Mouse (Mus musculus) kidney, embryonic 14.5 days (tissue): Measurements from ENCODE around the gene Myo1d. TPM values are rescaled to one million over a fixed set of nuclear protein-coding genes. Genes with fewer than 3 reads are reported as not detected.
"Not testable (repeated sequence)": the region's sequence is repeated elsewhere in the genome, so short reads cannot be mapped to it uniquely, and the experiment has no call there.

ENCODE experiments used
- ATAC-seq: fragments of 200-750 bp; cut with Nextera tagmentation; 2 replicates; pipeline ENCODE4 v1.8.0; 2017; ENCODE audit warnings: moderate number of reproducible peaks, mild to moderate bottlenecking, moderate TSS enrichment, moderate library complexity; ENCODE audit not compliant: low FRiP score, low TSS enrichment
- H3K27ac ChIP-seq: fragments of 300-500 bp; sonication (generic); 2 replicates; pipeline ENCODE4 v1.5.1; 2014; ENCODE audit warnings: low read depth, mild to moderate bottlenecking, low read length, moderate library complexity, mixed read lengths
- H3K27me3 ChIP-seq: fragments of 300-500 bp; sonication (generic); 2 replicates; pipeline ENCODE4 v1.6.1; 2014; ENCODE audit warnings: mild to moderate bottlenecking, low read length; ENCODE audit not compliant: control insufficient read depth, insufficient read depth
- H3K36me3 ChIP-seq: fragments of 300-500 bp; sonication (generic); 2 replicates; pipeline ENCODE4 v1.6.1; 2014; ENCODE audit warnings: low read length, mixed read lengths; ENCODE audit not compliant: control insufficient read depth, insufficient read depth
- H3K4me1 ChIP-seq: fragments of 300-500 bp; sonication (generic); 2 replicates; pipeline ENCODE4 v1.6.1; 2014; ENCODE audit warnings: low read length, mixed read lengths; ENCODE audit not compliant: control insufficient read depth, insufficient read depth
- H3K4me2 ChIP-seq: fragments of 300-500 bp; sonication (generic); replicated peaks from 2 replicates; pipeline ENCODE4 v1.6.1; 2014; ENCODE audit warnings: low read depth, mild to moderate bottlenecking, low read length
- H3K4me3 ChIP-seq: fragments of 300-500 bp; sonication (generic); 2 replicates; pipeline ENCODE4 v1.5.1; 2014; ENCODE audit warnings: mild to moderate bottlenecking, low read length
- H3K9ac ChIP-seq: fragments of 300-500 bp; sonication (generic); 2 replicates; pipeline ENCODE4 v1.6.1; 2014; ENCODE audit warnings: low read depth, mild to moderate bottlenecking, low read length, moderate library complexity
- H3K9me3 ChIP-seq: fragments of 300-500 bp; sonication (generic); 2 replicates; pipeline ENCODE4 v1.6.1; 2016; ENCODE audit warnings: low read length; ENCODE audit not compliant: control insufficient read depth
- WGBS: fragments of 180-500 bp; shearing (Covaris S2); extraction: QIAGEN DNeasy Blood & Tissue Kit; methylation state at CpG from one replicate; pipeline ENCODE4 v1.1.7; 2014; 5-methylcytosine and 5-hydroxymethylcytosine counted together
- polyA plus RNA-seq: library from polyadenylated mRNA; unstranded; fragments of >200 nt; fragmentation: Nextera tagmentation; extraction: Ambion mirVana; gene quantifications from 2 replicates; pipeline ENCODE4 v1.2.1, GENCODE M21; 2014

The Myo1d gene
- polyA plus RNA-seq, 1 experiment from 2014 or later = 16.0 TPM

DNA sequence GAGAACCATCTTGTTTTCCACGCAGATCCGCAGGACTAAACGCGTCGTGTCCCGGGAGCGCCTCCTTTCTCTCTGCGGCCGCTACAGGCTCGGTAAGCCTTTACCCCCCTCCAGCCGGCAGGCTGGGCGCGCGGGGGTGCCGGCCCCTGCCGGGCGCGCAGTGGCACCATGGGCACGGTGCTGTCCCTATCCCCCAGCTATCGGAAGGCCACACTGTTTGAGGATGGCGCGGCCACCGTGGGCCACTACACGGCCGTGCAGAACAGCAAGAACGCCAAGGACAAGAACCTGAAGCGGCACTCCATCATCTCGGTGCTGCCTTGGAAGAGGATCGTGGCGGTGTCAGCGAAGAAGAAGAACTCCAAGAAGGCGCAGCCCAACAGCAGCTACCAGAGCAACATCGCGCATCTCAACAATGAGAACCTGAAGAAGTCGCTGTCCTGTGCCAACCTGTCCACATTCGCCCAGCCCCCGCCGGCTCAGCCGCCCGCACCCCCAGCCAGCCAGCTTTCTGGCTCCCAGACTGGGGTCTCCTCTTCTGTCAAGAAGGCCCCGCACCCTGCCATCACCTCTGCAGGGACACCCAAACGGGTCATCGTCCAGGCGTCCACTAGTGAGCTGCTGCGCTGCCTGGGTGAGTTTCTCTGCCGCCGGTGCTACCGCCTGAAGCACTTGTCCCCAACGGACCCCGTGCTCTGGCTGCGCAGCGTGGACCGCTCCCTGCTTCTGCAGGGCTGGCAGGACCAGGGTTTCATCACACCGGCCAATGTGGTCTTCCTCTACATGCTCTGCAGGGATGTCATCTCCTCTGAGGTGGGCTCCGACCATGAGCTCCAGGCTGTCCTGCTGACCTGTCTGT lies 302.3 kb downstream of the Myo1d start:
- H3K4me3 ChIP-seq = peak overlapping the region; percentile 74
- no peaks in the 10 kb centered on the region for H3K27me3 ChIP-seq
- peak overlapping the region; percentile 73 for H3K9ac ChIP-seq
- no peaks in the 10 kb centered on the region for H3K9me3 ChIP-seq
- H3K4me2 ChIP-seq = peak overlapping the region; percentile 99
- peaks cover 12% of the 10 kb centered on the region; the same call in 1 of the 2 replicates for H3K36me3 ChIP-seq
- peak overlapping the region; percentile 67; the same call in 1 of the 2 replicates for H3K27ac ChIP-seq
- peaks cover 12% of the 10 kb centered on the region for H3K4me1 ChIP-seq
- 18% methylated on average over 53 of the region's 55 CpGs for WGBS
- peak; percentile 34 for ATAC-seq

DNA sequence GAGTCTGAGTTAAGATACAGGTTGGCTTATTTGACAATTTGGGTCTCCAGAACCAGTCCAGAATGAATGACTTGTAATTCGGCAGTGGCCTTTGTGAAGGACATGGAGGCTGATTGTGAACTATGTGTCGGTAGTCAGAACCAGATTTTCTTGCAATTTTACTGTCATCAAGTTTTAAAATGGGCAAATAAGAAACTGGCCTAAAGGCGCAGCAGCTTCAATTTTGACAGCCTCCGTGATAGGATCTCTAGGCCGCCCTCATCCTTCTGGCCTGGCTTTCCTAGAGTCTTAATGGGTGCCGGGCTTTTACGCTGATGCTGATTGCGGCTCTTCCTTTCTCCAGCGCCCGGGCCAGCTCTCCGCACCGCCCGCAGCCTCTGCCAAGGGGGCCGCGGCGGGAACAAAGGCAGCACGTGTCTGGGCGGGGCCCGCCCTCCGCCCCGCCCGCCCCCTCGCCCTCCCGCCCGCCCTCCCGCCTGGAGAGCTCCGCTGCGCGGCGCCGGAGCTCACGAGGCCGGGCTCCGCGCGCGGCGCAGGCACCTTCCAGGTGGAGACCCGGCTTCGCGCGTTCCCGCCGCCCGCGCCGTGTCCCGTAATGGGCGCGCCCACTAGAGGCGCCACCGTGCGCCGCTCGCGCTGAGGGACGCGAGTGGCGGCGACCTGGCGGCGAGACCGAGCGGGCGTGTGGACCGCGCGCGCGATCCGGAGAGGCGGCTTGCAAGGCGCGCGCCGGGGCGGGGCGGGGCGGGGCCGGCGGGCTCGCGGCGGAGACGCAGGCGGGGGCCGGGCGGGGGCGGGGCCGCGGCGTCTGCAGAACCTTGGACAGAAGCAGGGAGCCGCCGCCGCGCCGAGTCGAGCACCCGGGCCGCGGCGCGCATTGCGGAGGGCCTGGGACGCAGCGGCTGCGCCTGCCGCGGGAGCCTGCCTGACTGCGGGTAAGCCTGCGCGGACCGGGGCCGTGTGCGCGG lies 303.3 kb downstream of the Myo1d start, which contains the start of gene Cdk5r1:
Cdk5r1 (plus strand) TSS at position 802 of the 968 bp plus-strand sequence.
- peak within 1 kb of the TSS; percentile 99 for H3K4me2 ChIP-seq
- no peaks in the 10 kb centered on the region for H3K27me3 ChIP-seq
- under 1% methylated on average over 75 of the region's 116 CpGs for WGBS
- peak within 1 kb of the TSS; percentile 73 for H3K9ac ChIP-seq
- peaks cover 12% of the 10 kb centered on the region for H3K4me1 ChIP-seq
- H3K36me3 ChIP-seq = peaks cover 19% of the 10 kb centered on the region
- no peaks in the 10 kb centered on the region for H3K9me3 ChIP-seq
- ATAC-seq = peak; percentile 91
- peak within 1 kb of the TSS; percentile 77 for H3K27ac ChIP-seq
- peak within 1 kb of the TSS; percentile 74 for H3K4me3 ChIP-seq

DNA sequence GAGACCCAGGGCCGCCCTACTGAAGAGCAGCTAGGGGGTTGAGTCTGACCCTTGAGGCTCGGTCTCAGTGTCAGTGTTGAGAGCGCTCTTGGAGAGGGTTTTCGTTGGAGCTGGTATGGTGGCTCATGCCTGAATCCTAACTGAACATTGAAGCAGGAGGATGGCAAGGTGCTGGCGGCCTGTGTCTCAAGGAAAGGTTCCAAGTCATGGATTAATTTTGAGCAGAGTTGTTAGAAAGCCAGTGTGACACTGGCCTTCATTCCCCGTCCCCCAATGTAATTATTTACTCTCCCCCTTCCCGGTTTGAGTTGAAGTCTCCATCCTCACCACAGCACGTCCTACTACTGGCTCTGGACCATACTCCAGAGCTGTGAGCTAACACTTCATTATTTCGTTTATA lies 304.3 kb downstream of the Myo1d start:
- H3K9ac ChIP-seq = no peak overlapping the region
- no peak overlapping the region for H3K4me2 ChIP-seq
- H3K4me1 ChIP-seq = peaks cover 12% of the 10 kb centered on the region
- no peak overlapping the region for H3K27ac ChIP-seq
- no peaks in the 10 kb centered on the region for H3K9me3 ChIP-seq
- H3K4me3 ChIP-seq = no peak overlapping the region
- H3K27me3 ChIP-seq = no peaks in the 10 kb centered on the region
- peaks cover 21% of the 10 kb centered on the region for H3K36me3 ChIP-seq
- WGBS = 90% methylated on average over 9 of the region's 9 CpGs
- no peak for ATAC-seq

DNA sequence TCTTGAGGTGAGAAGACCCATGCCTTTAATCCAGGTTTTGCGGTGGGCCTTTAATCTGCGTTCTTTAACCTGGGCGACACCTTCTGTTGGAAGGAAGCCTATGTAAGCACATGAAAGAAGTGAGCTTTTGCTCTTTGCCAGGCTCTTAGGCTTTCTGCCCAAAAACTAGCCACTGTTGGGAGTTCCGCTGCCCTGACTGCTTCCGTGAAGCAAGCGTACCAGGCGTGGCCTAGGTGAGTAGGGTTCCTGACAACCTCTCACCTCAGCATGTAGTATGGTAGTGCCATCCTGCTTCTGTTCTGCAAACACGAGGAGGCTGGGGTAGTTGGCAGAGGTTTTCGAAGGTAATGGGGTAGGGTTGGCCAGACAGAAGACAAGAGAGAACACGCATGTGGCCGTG lies 305.0 kb downstream of the Myo1d start:
- no peak for ATAC-seq
- H3K27ac ChIP-seq = no peak overlapping the region
- WGBS = 93% methylated on average over 11 of the region's 11 CpGs
- H3K4me1 ChIP-seq = peaks cover 12% of the 10 kb centered on the region
- H3K27me3 ChIP-seq = no peaks in the 10 kb centered on the region
- peaks cover 28% of the 10 kb centered on the region for H3K36me3 ChIP-seq
- no peak overlapping the region for H3K4me2 ChIP-seq
- no peak overlapping the region for H3K4me3 ChIP-seq
- H3K9me3 ChIP-seq = no peaks in the 10 kb centered on the region
- no peak overlapping the region for H3K9ac ChIP-seq

DNA sequence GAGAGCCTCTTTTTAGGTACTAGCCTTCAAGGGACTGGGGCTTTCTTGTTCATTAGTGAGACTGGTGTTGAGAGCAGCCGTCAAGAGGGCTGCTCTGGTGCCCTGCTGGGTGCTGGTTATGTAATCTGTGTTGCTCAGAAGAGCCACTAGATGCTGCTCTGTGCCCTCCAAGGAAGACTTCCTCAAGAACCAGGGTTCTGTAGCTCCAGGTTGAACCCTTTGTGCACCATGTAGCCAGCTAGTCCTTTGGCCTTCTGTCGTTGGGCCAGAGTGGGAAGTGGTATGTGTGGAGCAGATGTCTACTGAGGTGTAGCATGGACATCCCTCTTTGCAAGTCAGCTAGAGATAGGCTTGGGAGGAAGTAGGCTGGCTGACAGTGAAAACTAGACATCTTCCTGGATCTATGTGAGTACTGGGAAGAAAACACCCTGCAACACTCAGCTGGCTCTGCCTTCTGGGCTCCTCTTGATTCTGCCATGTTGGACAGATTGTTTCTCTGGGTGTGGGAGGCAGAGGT lies 305.6 kb downstream of the Myo1d start:
- no peak overlapping the region for H3K4me3 ChIP-seq
- 64% methylated on average over 2 of the region's 2 CpGs for WGBS
- H3K9ac ChIP-seq = no peak overlapping the region
- H3K27ac ChIP-seq = no peak overlapping the region
- no peak overlapping the region for H3K4me2 ChIP-seq
- ATAC-seq = no peak
- peaks cover 8% of the 10 kb centered on the region for H3K4me1 ChIP-seq
- H3K36me3 ChIP-seq = peaks cover 34% of the 10 kb centered on the region
- H3K9me3 ChIP-seq = no peaks in the 10 kb centered on the region
- H3K27me3 ChIP-seq = no peaks in the 10 kb centered on the region

DNA sequence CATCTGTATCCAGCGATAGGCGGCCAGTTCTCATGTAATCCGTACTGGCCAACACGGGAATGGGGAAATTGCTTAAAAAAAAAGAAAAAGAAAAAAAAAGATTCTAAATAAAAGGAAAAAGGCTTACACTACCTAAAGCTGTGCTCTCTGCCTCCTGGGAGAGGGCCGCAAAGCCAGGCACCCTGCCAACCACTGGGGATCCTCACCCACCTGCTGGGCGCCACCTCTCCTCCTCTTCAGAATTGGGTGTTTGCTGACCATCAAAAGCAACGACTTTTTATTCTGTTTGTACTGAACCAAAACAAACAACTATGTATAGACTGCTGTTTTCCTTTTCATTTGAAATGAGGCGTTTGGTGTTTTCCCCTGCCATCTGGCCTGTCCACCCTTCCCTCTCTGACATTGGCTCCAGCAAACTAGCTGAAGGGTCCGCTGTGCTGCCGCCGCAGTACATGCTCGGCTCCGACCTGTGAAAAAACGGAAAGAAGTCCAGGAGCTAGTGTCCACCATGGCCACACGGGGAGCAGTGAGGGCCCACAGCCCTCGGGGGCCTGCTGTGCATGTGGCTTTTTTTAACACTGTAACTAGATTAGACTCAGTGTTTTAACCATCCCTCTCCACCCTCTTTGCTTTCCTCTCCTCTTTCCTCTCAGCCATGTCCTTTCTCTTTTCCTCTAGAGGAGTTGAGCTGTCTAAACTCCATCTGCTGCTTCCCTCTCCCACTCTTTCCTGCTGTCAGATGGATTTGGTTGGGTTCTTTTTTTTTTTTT lies 307.8 kb downstream of the Myo1d start:
- Histone ChIP-seq H3K9me3 (no peaks in the 10 kb centered on the region), H3K9ac (no peak overlapping the region), H3K4me1 (no peaks in the 10 kb centered on the region), H3K27ac (no peak overlapping the region), H3K4me2 (no peak overlapping the region), H3K36me3 (peaks cover 54% of the 10 kb centered on the region), H3K4me3 (no peak overlapping the region), H3K27me3 (no peaks in the 10 kb centered on the region)
- WGBS = 83% methylated on average over 16 of the region's 16 CpGs
- no peak for ATAC-seq

DNA sequence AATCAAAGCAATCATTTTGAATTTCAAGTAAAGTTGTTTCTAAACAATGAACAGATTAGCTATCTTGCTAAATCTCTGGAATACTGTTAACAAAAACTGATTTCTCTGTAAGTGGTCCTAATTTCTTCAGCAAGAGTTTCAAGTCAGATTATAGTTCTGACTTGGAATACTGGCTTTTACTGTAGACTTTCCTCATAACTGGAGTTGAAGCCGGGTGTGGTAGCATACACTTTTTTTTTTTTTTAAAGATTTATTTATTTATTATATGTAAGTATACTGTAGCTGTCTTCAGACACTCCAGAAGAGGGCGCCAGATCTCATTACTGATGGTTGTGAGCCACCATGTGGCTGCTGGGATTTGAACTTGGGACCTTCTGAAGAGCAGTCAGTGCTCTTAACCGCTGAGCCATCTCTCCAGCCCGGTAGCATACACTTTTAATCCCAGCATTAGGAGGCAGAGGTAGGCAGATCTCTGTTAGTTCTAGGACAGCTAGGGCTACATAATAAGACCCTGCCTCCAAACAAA lies 316.2 kb downstream of the Myo1d start:
- peaks cover 83% of the 10 kb centered on the region for H3K36me3 ChIP-seq
- not testable (repeated sequence) for H3K9ac ChIP-seq, ATAC-seq, H3K27me3 ChIP-seq, H3K27ac ChIP-seq, H3K9me3 ChIP-seq, H3K4me1 ChIP-seq, H3K4me2 ChIP-seq, H3K4me3 ChIP-seq
- 94% methylated on average over 4 of the region's 4 CpGs for WGBS

DNA sequence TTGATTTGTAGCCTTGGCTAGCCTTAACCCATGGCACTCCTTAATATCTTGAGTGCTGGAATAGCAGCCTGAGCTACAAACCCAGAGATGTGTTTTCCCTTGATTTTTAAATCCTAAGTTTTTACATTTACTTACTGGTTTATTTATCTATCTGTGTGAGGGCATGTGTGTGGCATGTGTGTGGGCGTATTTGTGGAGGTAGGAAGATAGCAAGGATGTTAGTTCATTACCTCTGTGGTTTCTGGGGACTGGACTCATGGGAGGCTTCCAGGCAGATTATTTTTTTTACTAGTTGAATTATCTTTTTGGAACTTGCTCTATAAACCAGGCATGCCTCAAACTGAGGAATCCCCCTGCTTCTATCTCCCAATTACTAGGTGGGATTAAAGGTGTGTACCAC lies 326.6 kb downstream of the Myo1d start:
- no peak overlapping the region for H3K9ac ChIP-seq
- H3K4me2 ChIP-seq = no peak overlapping the region
- H3K27me3 ChIP-seq = no peaks in the 10 kb centered on the region
- peaks cover 52% of the 10 kb centered on the region for H3K36me3 ChIP-seq
- 77% methylated on average over 1 of the region's 1 CpGs for WGBS
- no peak for ATAC-seq
- H3K4me3 ChIP-seq = no peak overlapping the region
- H3K9me3 ChIP-seq = no peaks in the 10 kb centered on the region
- H3K4me1 ChIP-seq = no peaks in the 10 kb centered on the region
- H3K27ac ChIP-seq = no peak overlapping the region
